Mouse (Mus musculus) right cerebral cortex, adult 18-20 months (tissue): ENCODE measurements around the gene Ercc6.

Experiments
- DNase-seq: peaks from one replicate; pipeline ENCODE4 v3.0.0; 2022; ENCODE audit warnings: mixed read lengths

Ercc6 gene

GRCm38 (mm10) chr14:32520400-32520926, 7.1 kb downstream of the Ercc6 start:
- no peak for DNase-seq

DNA sequence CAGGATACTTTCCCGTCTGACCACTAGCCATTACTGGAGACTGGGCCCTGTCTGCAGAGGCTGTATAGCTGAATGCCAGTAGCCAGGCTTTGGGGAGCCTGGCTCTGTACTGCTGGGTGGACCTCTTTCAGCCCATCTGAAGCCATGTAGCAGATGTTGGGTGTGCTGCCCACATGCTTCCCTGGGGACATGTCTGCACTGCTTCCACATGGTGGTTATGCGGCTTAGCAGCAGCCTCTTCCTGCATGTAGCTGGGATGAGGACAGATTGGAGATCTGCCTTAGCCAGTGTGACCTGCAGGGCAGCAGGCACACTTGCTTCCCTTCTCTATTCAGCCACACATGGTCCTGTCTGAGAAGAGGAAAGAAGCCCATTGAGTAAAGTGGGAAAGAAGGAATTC, 9.0 kb downstream of the Ercc6 start:
- DNase-seq, result no peak

GRCm38 (mm10) chr14:32524071-32524470, 10.8 kb downstream of the Ercc6 start:
- no peak for DNase-seq

- DNase-seq, result no peak
These were observed 12.8 kb downstream of the Ercc6 start for GRCm38 (mm10) chr14:32525996-32526705.

DNA sequence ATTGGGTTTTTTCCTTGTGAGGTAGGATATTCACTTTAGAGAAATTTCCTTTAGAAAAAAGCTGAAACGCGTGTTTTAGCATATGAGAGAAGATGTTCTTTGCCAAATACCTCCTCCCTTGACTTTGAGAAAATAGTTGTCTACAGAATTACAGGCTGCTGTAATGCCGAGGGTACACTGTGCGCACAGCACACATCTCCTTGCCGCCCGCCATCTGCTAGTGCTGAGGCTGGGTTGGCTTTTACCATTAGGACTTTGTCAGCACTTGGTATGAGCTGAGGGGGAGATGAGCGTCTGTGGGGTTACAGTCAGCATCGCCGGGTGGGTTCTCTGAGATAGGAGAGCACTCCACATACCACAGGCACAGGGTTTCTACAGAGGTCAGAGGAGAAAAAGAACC, 13.9 kb downstream of the Ercc6 start:
- peak; percentile 31 for DNase-seq

- DNase-seq, result peak; percentile 80
These were observed 15.7 kb downstream of the Ercc6 start for GRCm38 (mm10) chr14:32529036-32529435.

DNA sequence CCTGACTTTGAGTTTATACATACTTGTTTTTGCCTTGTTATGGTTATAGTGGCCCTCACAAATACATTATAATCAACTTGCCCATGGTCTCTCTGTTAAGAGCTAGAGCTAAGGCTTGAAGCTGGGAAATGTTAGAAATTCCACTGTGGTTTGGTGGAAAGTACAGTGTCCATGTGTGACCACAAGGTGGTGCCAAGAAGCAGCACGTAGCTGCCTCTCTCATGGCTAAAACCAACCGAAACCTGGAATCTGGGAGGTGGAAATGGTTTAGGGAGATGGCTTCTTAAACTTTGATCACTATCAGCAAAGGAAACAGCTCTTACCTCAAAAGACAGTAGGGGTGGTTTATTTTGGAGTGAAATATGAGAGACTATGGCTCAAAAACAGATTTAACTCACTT, 17.6 kb downstream of the Ercc6 start:
- DNase-seq, result peak; percentile 64

DNA sequence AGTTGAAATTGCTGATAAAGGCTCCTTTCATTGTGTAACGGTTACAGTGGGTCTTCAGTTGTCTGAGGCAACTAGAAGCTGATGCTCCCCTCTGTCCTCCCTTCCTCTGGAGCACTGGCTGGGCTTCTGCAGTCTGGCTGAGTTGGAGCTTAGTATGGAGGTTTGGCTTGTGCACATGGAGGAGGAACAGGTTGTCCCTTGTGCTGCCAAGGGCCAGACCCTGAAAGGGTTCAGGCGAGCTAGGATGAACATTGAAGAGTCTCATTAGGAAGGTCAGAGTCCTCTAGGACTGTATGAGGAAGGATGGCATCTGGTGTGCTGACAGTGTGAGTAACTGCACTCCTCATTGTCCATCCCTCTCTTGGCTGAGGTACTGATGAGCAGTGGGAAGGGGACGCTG, 18.1 kb downstream of the Ercc6 start:
- no peak for DNase-seq

DNA sequence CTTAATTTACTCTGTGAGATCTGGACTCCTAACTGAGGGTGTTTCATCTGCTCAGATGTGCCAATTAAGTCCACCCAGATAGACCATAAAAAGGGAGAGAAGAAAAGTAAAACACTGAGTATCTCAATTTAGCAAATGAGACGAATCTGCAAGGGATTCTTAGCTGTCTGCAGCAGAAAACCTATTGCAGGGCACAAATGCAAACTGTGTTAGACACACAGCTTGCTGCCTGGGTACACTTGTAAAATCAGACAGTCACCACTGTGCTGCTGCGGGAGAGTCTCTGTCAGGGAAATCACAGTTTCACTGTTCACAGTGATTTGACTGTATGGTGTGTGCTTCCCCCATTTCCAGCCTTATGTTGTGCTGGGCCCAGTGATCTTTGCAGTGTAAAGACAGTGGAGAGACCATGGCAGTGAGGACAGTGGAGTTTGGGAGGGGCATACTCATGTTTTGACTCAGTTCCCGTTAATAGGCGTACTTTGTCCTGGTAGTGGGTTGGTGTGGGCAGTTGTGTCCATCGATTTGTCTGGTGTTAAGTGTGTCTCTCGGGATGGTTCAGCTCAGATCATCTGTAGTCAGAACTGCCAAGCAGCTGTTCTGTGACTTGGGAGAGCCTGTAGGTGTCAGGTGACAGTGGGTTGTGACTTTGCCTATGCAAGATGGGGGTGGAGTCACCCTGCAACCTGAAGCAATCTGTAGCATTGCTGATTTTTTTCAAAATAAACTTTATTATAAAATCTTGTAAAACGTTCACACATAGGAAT, 19.2 kb downstream of the Ercc6 start:
- peak; percentile 26 for DNase-seq

GRCm38 (mm10) chr14:32533148-32533520, 19.8 kb downstream of the Ercc6 start:
- no peak for DNase-seq

GRCm38 (mm10) chr14:32533656-32534055, 20.3 kb downstream of the Ercc6 start:
- no peak for DNase-seq

DNA sequence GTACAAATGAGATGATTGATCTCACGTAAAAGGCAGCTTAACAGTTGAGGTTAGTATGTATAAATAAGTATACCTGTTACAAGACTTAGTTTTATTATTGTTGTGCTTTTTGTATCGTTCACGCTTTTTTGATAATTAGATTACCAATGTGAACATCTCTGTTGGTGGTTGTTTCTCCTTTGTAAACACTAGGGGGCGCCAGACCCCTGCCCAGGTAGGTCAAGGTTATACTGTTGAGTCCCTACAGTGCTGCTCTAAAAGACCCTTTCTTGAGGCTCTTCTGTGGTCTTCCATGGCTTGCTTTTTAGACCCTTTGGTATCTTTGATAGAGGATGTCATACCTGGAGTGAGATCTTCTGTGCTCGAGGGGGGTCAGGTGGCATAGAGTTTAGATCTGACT, 20.8 kb downstream of the Ercc6 start:
- no peak for DNase-seq

GRCm38 (mm10) chr14:32536763-32537162, 23.4 kb downstream of the Ercc6 start:
- peak; percentile 47 for DNase-seq

GRCm38 (mm10) chr14:32538115-32538514, 24.8 kb downstream of the Ercc6 start:
- DNase-seq, result no peak

GRCm38 (mm10) chr14:32543075-32543474, 29.8 kb downstream of the Ercc6 start:
- DNase-seq, result no peak

DNA sequence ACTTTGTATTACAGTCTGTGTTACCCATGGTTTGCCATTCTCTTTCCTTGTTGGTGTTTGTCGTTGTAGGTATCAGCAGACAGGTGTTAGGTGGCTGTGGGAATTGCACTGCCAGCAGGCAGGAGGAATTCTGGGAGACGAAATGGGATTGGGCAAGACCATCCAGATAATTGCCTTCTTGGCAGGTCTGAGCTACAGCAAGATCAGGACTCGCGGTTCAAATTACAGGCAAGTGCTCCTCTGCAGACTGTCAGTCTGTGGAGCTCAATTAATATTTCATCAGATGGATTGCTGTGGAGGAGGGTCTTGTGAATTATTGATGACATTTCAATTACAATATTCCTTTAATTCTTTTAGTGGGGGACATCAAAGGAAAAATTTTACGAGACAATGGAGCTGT, 33.4 kb downstream of the Ercc6 start:
- DNase-seq, result no peak

DNA sequence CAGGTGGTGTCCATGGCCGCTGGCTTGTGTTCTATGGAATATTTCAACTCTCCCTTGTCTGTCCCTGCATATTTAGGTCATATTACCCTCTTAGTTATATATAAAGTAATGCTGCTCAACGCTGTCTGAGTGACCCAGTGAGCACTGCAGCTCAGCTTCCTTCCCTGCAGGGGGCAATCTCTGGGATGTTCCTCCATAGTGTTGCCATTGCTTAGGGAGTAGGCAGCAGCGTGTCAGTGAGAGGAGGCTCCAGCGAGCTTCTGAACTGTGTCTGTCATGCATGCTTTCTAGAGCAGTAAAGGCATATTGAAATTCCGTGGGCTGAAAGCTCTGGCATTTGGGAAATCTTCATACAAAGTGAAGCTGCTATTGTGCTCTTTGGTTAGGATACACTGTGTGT, 38.5 kb downstream of the Ercc6 start:
- DNase-seq, result no peak

GRCm38 (mm10) chr14:32553198-32553903, 40.0 kb downstream of the Ercc6 start:
- no peak for DNase-seq

GRCm38 (mm10) chr14:32554860-32555526, 41.7 kb downstream of the Ercc6 start:
- DNase-seq, result no peak

DNA sequence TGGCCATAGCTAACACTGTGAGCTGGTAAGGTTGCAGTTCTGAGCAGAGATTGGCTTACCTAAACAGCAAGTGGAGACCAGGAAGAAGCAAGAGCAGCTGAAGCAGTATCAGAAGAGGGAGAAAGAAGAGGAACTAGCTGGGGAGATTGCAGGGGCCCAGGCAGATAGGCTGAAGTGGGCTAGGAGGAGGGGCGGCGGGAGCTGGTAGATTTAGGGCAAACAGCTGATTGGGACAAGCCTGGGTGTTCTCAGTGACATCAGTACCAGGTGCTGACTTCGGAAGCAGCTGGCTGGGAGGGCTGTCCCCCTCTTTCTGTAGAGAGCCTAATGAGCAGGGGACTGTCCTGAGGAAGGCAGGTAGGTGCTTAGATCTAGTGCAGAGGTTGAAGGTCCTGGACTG, 48.1 kb downstream of the Ercc6 start:
- no peak for DNase-seq

DNA sequence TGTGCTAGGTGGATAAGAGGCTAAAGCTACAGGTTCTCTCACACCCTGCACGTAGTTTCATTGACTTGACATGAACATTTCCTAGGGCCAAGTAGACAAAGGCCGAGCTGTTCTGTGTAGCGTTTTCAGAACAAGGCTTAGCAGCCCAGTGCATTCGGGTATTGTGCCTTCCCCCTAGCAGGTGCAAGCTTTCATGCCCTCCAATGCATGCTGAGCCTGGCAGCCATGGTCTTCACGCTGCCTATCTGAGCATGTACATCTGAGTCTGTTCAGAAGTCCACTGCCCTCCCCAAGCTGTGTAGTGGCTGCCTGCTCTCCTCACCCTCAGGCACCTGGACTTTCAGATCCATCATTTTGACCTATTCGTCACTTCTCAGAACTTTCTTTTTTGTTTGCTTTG, 50.3 kb downstream of the Ercc6 start:
- no peak for DNase-seq

GRCm38 (mm10) chr14:32572519-32572918, 59.2 kb downstream of the Ercc6 start:
- no peak for DNase-seq

GRCm38 (mm10) chr14:32578420-32578819, 65.1 kb downstream of the Ercc6 start:
- DNase-seq, result no peak
